Mouse (Mus musculus): ENCODE measurements around the gene Erc1.

Gene Erc1

DNA sequence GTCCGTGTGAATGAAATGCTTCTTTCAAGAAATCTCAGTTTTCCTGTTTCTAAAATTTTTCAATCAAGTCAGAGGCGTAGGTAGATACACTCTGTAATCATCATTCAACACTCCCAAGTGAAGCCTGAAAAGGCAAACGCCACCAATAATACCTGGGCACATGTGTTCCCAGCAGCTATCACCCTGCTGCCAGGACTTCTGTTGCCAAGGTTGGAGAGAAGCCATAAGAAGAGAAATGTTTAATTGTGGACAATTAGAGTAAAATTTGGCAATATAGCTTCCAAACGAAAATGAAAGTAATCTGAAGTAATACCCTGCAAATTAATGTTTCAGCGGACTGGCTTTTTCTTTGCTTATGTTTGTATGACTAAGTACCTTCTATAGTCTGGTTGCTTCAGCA, 140.1 kb downstream of the Erc1 start:
- WGBS = 81% methylated on average over 5 of the region's 5 CpGs

GRCm38 (mm10) chr6:119704899-119705298, 143.1 kb downstream of the Erc1 start:
- 67% methylated on average over 2 of the region's 2 CpGs for WGBS

- WGBS = 61% methylated on average over 5 of the region's 5 CpGs
Observed at GRCm38 (mm10) chr6:119692754-119693153, 155.2 kb downstream of the Erc1 start.

GRCm38 (mm10) chr6:119680746-119681145, 167.2 kb downstream of the Erc1 start:
- WGBS = 81% methylated on average over 2 of the region's 2 CpGs

DNA sequence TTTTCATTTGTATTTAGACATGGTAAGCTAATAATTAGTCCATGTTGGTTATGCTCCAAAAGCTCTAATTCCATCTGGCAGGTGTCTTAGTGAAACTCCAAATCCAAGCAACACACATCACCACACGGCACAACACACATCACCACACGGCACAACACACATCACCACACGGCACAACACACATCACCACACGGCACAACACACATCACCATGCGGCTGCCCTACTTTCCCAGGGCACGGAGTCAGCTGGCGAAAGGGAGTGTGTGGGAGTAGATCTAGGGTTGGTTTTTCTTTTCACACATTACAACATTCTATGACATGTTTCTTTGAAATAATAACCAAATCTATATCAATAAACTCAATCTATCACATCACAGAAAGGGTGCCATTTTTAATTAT, 173.2 kb downstream of the Erc1 start:
- WGBS = 67% methylated on average over 7 of the region's 7 CpGs

DNA sequence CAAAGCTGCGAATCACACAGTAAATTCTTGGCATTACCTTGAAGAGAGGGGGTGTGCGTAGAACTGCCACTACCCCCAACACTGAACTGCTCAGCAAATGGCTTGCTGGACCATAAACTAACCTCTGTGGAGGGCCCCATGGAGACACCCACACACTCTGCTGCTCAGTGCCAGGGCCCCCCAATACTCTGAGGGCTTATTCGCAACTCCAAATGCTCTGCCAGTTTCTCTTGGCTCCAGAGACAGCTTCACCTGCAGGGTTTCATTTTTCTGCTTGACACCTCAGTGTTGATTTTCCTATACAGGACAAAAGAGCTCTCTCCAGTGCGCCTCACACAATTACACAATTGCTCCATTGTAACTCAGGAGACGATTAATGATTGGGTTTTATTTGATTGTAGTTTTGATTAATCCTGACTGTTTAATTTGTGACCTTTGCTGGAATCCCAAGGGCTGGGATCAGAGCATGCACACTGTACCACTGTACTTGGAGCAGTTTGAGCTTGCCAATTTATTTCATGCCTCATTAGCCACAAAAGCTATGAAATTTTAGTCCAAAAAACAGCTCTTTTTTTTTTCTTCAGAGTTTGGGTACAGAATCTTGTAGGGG, 173.7 kb downstream of the Erc1 start:
- 72% methylated on average over 5 of the region's 5 CpGs for WGBS

DNA sequence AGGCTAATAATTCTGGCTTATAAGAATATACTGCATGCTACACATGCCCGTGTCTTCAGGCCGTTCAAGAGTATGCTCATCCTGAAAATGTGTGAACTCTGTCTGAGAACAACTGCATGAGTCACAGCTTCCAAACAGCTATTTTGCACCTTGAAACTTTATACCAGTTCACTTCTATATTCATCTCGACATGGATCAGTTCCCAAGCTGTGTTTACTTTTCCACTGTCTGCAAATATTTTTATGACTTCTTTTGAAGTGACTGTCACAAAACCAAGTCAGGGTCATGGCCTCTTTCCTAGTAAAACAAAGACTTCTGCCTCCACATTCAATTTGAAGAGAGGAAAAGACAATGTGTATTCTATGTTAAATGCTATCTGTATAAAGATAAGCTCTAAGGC, 178.2 kb downstream of the Erc1 start:
- WGBS = 40% methylated on average over 3 of the region's 3 CpGs

GRCm38 (mm10) chr6:119662936-119663335, 185.0 kb downstream of the Erc1 start:
- WGBS = 76% methylated on average over 2 of the region's 2 CpGs

GRCm38 (mm10) chr6:119661081-119661493, 186.9 kb downstream of the Erc1 start:
- WGBS = 68% methylated on average over 3 of the region's 3 CpGs

- WGBS = 97% methylated on average over 2 of the region's 2 CpGs
Observed at GRCm38 (mm10) chr6:119658441-119658840, 189.5 kb downstream of the Erc1 start.

- 86% methylated on average over 7 of the region's 7 CpGs for WGBS
Observed at GRCm38 (mm10) chr6:119657418-119658178, 190.4 kb downstream of the Erc1 start.

- WGBS = 90% methylated on average over 2 of the region's 2 CpGs
Observed at GRCm38 (mm10) chr6:119654777-119655176, 193.2 kb downstream of the Erc1 start.

- 87% methylated on average over 14 of the region's 14 CpGs for WGBS
Observed at GRCm38 (mm10) chr6:119643880-119644460, 204.0 kb downstream of the Erc1 start.

GRCm38 (mm10) chr6:119643178-119643728, 204.7 kb downstream of the Erc1 start:
- 90% methylated on average over 7 of the region's 7 CpGs for WGBS

- WGBS = 89% methylated on average over 2 of the region's 2 CpGs
Observed at GRCm38 (mm10) chr6:119642718-119643117, 205.2 kb downstream of the Erc1 start.

DNA sequence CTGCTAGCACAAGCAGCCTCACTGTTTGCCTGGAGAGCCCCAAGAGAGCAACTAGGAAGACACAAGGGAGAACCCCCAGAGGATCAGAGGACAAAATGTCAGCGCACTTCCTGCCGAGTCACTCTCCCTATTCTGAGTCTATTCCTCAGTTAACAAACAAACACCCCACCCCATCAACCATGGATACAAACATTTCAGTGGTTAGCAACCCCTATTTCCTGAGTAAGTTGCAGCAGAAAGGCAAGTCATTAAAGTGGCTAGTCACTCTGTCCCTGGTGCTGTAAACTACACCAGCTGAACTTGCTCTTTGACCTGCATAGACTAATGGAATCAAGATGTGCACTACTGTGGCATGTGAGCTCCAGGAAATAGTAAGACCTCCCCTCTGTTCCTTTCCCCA, 212.3 kb downstream of the Erc1 start:
- WGBS = 72% methylated on average over 2 of the region's 2 CpGs

DNA sequence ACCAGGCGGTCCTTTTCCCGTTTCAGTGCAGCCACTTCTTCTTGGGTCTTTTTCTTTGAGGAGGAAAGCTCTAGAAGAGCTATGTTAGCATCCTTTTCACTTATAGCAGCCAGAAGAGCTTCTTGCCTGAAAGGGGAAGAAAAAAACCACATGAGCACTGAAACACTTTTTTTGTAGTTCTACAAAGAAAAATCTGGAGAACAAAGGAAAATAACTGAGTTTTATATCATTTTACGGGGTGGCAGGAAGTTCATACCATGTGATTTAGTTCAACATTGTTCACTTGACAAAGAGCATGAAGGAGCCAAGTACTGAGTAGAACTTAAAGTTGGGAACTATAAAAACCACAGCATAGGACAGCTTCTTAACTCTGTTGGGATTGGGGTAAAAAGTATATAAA, 217.3 kb downstream of the Erc1 start:
- 72% methylated on average over 3 of the region's 3 CpGs for WGBS

DNA sequence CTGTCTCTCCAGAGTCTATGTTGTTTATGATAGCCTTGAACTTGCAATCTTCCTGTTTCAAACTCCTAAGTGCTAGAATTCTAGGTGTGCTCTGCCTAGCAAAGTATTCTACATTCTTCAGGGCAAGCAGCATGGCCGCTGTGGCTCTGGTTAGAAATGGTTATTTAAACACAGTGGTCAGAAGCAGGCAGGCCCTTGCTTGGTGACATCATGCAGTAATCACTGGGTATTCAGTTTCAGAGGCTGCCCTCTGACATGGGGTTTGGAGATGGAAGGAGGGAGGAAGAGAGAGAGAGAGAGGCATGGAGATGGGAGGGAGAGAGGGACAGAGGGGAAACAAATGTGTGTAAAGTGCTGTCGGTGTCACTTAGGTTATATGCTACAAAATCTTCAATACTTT, 246.6 kb downstream of the Erc1 start:
- 98% methylated on average over 2 of the region's 2 CpGs for WGBS

DNA sequence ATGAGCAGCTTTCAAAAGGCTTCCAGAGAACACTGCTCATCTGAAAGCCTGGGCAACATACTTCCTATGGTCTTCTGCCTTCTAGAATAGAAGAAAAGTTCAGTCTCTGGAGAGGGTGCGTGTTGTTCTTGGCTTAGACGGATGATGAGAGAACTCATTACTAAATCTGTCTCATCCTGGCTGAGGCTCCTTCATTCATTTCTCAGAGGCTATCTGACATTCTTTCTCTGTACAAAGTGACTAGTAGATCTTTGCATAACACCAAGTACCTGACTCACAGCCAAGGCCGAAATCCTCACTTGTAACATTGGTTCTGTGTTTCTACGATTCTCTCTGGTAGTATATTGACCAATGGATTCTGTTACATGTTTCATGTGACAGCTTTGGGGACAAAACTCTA, 252.5 kb downstream of the Erc1 start:
- WGBS = 68% methylated on average over 4 of the region's 4 CpGs

GRCm38 (mm10) chr6:119590872-119591271, 257.1 kb downstream of the Erc1 start:
- WGBS = 77% methylated on average over 2 of the region's 2 CpGs

DNA sequence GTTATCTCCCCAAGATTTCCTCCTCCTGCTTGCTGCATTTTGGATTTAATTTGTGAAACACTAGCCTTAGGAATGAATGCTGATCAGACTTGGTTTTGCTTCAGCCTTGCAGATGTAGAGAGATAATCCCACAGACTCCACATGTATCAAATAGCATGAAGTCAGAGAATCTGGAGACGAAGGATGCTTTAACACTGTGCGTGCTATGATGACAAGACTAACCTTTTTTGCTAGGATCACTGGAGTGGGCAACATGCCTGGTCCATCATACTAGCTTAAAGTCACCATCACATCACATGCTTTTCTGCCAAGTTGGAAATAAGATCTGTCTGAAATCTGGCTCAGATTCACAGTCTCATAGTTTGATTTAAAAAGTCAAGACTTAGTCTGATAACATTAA, 260.1 kb downstream of the Erc1 start:
- WGBS = 83% methylated on average over 2 of the region's 2 CpGs

GRCm38 (mm10) chr6:119585652-119586375, 262.2 kb downstream of the Erc1 start:
- 71% methylated on average over 5 of the region's 5 CpGs for WGBS
